8 mouse cellular contexts compared by ENCODE assay signal in genomic region chr13:31658963-31659362, GRCm38 (mm10). TPM values are rescaled to one million over a fixed set of nuclear protein-coding genes. Genes with fewer than 3 reads are reported as not detected.
A peak's percentile ranks its signal among the peaks of the same experiment; 100 is the strongest.
DNase-seq lines count a peak whose midpoint lies in the region; ATAC-seq and TF ChIP-seq lines count a peak whose summit lies in the region.

No protein-coding gene starts in this region.

- peak; percentile 24 for DNase-seq in ovary, postnatal 10 days (ENCODE audit: low spot score)
- DNase-seq in ovary, adult 18-20 months (ENCODE audit: low spot score): no peak
- DNase-seq in adrenal gland, postnatal 36 days: peak; percentile 49 to 64
- peak; percentile 86 for DNase-seq in forebrain, embryonic 14.5 days (ENCODE audit: low spot score)
- peak; percentile 79 for DNase-seq in kidney, postnatal 10 days
- DNase-seq in liver, embryonic 14.5 days (ENCODE audit: low read depth in 3 of 3, low spot score in 3 of 3): peak in 1 of 3 experiments; percentile 7
- peak; percentile 75 for DNase-seq in retina, postnatal 1 day

- H3K9ac ChIP-seq in forebrain, embryonic 14.5 days (ENCODE audit: low read length): no peak overlapping the region
- no peak overlapping the region for H3K9ac ChIP-seq in liver, embryonic 14.5 days (replicated peaks)

- WGBS in forebrain, embryonic 14.5 days: 6% methylated on average over 3 of the region's 3 CpGs
- WGBS in liver, embryonic 14.5 days (ENCODE audit: insufficient replicate concordance): 7% methylated on average over 3 of the region's 3 CpGs

- H3K4me3 ChIP-seq in forebrain, embryonic 14.5 days (ENCODE audit: low read depth, low read length): no peak overlapping the region
- no peak overlapping the region for H3K4me3 ChIP-seq in liver, embryonic 14.5 days (ENCODE audit: insufficient read depth in 1 of 2, low read depth in 2 of 2, low read length in 2 of 2)

- no peak for TF ChIP-seq EP300 in liver, embryonic 14.5 days (IDR thresholded peaks at IDR 0.05; ENCODE audit: low read depth)

- H3K36me3 ChIP-seq in forebrain, embryonic 14.5 days (ENCODE audit: control insufficient read depth, insufficient read depth, low read length): no peaks in the 10 kb centered on the region
- H3K36me3 ChIP-seq in liver, embryonic 14.5 days (replicated peaks; ENCODE audit: control insufficient read depth, insufficient read depth, low read depth): no peaks in the 10 kb centered on the region

- 0 out of 2 replicates have a peak, but pooled peaks cover 3% of the 10 kb centered on the region for H3K27me3 ChIP-seq in forebrain, embryonic 14.5 days (replicated peaks; ENCODE audit: control insufficient read depth, insufficient read depth, low read length)
- H3K27me3 ChIP-seq in liver, embryonic 14.5 days (ENCODE audit: control insufficient read depth, insufficient read depth, low read length): no peaks in the 10 kb centered on the region

- no peak overlapping the region for H3K27ac ChIP-seq in forebrain, embryonic 14.5 days (ENCODE audit: low read depth, low read length)
- H3K27ac ChIP-seq in liver, embryonic 14.5 days: no peak overlapping the region

- no peaks in the 10 kb centered on the region for H3K9me3 ChIP-seq in forebrain, embryonic 14.5 days (replicated peaks; ENCODE audit: control insufficient read depth, low read length)
- no peaks in the 10 kb centered on the region for H3K9me3 ChIP-seq in liver, embryonic 14.5 days (ENCODE audit: control insufficient read depth, low read length)

- H3K4me2 ChIP-seq in forebrain, embryonic 14.5 days (ENCODE audit: low read length): no peak overlapping the region
- no peak overlapping the region for H3K4me2 ChIP-seq in liver, embryonic 14.5 days (ENCODE audit: low read depth)

- TF ChIP-seq CTCF in liver, embryonic 14.5 days (IDR thresholded peaks at IDR 0.05; ENCODE audit: low read depth): peak; percentile 36; the same call in 1 of the 2 replicates

- no peaks in the 10 kb centered on the region for H3K4me1 ChIP-seq in forebrain, embryonic 14.5 days (ENCODE audit: control insufficient read depth, insufficient read depth, low read length)
- no peaks in the 10 kb centered on the region for H3K4me1 ChIP-seq in liver, embryonic 14.5 days (replicated peaks; ENCODE audit: control insufficient read depth in 2 of 2, insufficient read depth in 2 of 2, low read length in 1 of 2)

- ATAC-seq in forebrain, embryonic 14.5 days: peak; percentile 62; the same call in 1 of the 2 replicates
- no peak for ATAC-seq in liver, embryonic 14.5 days (ENCODE audit: insufficient read depth)
- ATAC-seq in megakaryocyte, adult 5-6 weeks (ENCODE audit: poor library complexity, severe bottlenecking): no peak

RNA-seq across cellular contexts. Expression of gene Foxf2, which starts 33.3 kb away (rescaled TPM):
- total RNA-seq in adrenal gland, postnatal 36 days (2021): not detected
- 2.2 and 2.4 TPM in 2 replicates for polyA plus RNA-seq in forebrain, embryonic 14.5 days (2014; fragmentation: Nextera tagmentation; extraction: Ambion mirVana)
- 0.09 and 0.12 TPM in 2 replicates for polyA plus RNA-seq in liver, embryonic 14.5 days (2012; rRNA removed)
- polyA plus RNA-seq in liver, embryonic 14.5 days (2014; fragmentation: Nextera tagmentation; extraction: Ambion mirVana): not detected in 2 replicates
- total RNA-seq in megakaryocyte, adult 5-6 weeks (2015): 0.25 TPM in 1 of 2 replicates, not detected in the other
- not detected in 2 replicates for total RNA-seq in megakaryocyte, adult 5-6 weeks (2017)
